Mouse (Mus musculus) 416B (cell line): ENCODE measurements around the gene Mcat.
"Not testable (repeated sequence)": the region's sequence is repeated elsewhere in the genome, so short reads cannot be mapped to it uniquely, and the experiment has no call there.

ENCODE experiments used
- DNase-seq: peaks from one replicate; pipeline ENCODE4 v3.0.0; 2011; ENCODE audit warnings: low read depth

Gene Mcat

GRCm38 (mm10) chr15:83509950-83510804 is 53.4 kb downstream of the Mcat start:
- no peak for DNase-seq

- not testable (repeated sequence) for DNase-seq
Measured at GRCm38 (mm10) chr15:83501483-83501882, 62.1 kb downstream of the Mcat start.

GRCm38 (mm10) chr15:83500352-83500751 is 63.2 kb downstream of the Mcat start:
- DNase-seq = peak; percentile 57

DNA sequence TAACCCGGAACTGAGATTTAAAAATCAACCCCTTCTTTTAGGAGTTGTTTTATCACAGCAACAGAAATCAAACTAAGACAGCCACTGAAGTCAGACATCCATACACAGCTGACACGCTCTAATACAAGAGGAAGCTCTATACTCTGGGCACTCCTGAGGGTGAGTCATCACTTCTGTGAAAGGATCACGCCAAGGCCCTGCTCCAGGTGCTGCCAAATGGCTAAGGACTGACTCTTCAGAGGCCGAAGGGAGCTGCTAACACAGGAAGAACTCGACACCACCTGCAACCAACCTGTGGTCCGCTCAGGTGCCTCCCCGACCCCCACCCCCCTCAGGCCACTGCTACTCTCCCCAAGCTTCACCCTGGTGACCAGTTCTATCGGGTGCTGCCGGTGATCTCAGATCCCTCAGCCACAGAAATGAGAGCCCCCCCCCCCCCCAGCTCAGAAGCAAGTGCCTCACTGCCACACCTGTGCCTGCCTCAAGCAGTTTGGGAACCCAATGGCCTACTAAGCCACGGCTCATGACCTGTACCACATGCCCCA is 64.3 kb downstream of the Mcat start:
- peak; percentile 25 for DNase-seq

- DNase-seq = peak; percentile 29
Measured at GRCm38 (mm10) chr15:83497299-83497698, 66.3 kb downstream of the Mcat start.
